Mouse (Mus musculus) embryonic facial prominence, embryonic 10.5 days (tissue): ENCODE results near the gene Igtp. TPM values are rescaled to one million over a fixed set of nuclear protein-coding genes. Genes with fewer than 3 reads are reported as not detected.

Source experiments
- DNase-seq: peaks from one replicate; pipeline ENCODE4 v3.0.0-alpha.2; 2017; ENCODE audit warnings: low spot score
- H3K27ac ChIP-seq: fragments of 300-500 bp; sonication (generic); replicated peaks from 2 replicates; pipeline ENCODE4 v1.5.1; 2016; ENCODE audit warnings: mild to moderate bottlenecking
- H3K27me3 ChIP-seq: fragments of 300-500 bp; sonication (generic); replicated peaks from 2 replicates; pipeline ENCODE4 v1.6.1; 2016; ENCODE audit warnings: low read depth, mild to moderate bottlenecking; ENCODE audit not compliant: poor library complexity, severe bottlenecking
- H3K36me3 ChIP-seq: fragments of 300-500 bp; sonication (generic); replicated peaks from 2 replicates; pipeline ENCODE4 v1.6.1; 2016; ENCODE audit warnings: mild to moderate bottlenecking, moderate library complexity
- H3K4me1 ChIP-seq: fragments of 300-500 bp; sonication (generic); 2 replicates; pipeline ENCODE4 v1.6.1; 2016
- H3K4me3 ChIP-seq: fragments of 300-500 bp; sonication (generic); 2 replicates; pipeline ENCODE4 v1.5.1; 2016; ENCODE audit warnings: mild to moderate bottlenecking, moderate library complexity
- H3K9me3 ChIP-seq: fragments of 300-500 bp; sonication (generic); 2 replicates; pipeline ENCODE4 v1.6.1; 2016; ENCODE audit warnings: mild to moderate bottlenecking
- WGBS: fragments of 180-500 bp; shearing (Covaris S2); methylation state at CpG from one replicate; pipeline ENCODE4 v1.1.7; 2016; 5-methylcytosine and 5-hydroxymethylcytosine counted together
- polyA plus RNA-seq: library from polyadenylated mRNA; unstranded; fragments of >200 nt; fragmentation: Nextera tagmentation; extraction: Ambion mirVana; gene quantifications from 2 replicates; pipeline ENCODE4 v1.2.1, GENCODE M21; 2016

Igtp gene
- polyA plus RNA-seq, 1 experiment from 2014 or later: 2.1 TPM

- Histone ChIP-seq H3K36me3 (no peaks in the 10 kb centered on the region), H3K9me3 (no peaks in the 10 kb centered on the region), H3K4me1 (no peaks in the 10 kb centered on the region), H3K27ac (no peak overlapping the region), H3K27me3 (no peaks in the 10 kb centered on the region; the same call in 1 of the 2 replicates), H3K4me3 (no peak overlapping the region)
- DNase-seq: no peak
- 52% methylated on average over 4 of the region's 4 CpGs for WGBS
Measured at GRCm38 (mm10) chr11:58247294-58247693, 47.9 kb downstream of the Igtp start.

- no peaks in the 10 kb centered on the region for H3K4me1 ChIP-seq
- 85% methylated on average over 7 of the region's 7 CpGs for WGBS
- no peaks in the 10 kb centered on the region for H3K27me3 ChIP-seq
- DNase-seq: no peak
- no peak overlapping the region for H3K4me3 ChIP-seq
- H3K36me3 ChIP-seq: no peaks in the 10 kb centered on the region
- no peak overlapping the region for H3K27ac ChIP-seq
- no peaks in the 10 kb centered on the region for H3K9me3 ChIP-seq
Measured at GRCm38 (mm10) chr11:58249203-58249981, 50.0 kb downstream of the Igtp start.

GRCm38 (mm10) chr11:58250550-58250949 lies 51.2 kb downstream of the Igtp start:
- Histone ChIP-seq H3K4me3 (no peak overlapping the region), H3K9me3 (no peaks in the 10 kb centered on the region), H3K27ac (no peak overlapping the region), H3K36me3 (no peaks in the 10 kb centered on the region), H3K27me3 (no peaks in the 10 kb centered on the region), H3K4me1 (no peaks in the 10 kb centered on the region)
- no peak for DNase-seq
- WGBS: 83% methylated on average over 5 of the region's 5 CpGs

- 89% methylated on average over 3 of the region's 3 CpGs for WGBS
- Histone ChIP-seq H3K27me3 (no peaks in the 10 kb centered on the region), H3K4me3 (no peak overlapping the region), H3K4me1 (no peaks in the 10 kb centered on the region), H3K9me3 (no peaks in the 10 kb centered on the region), H3K36me3 (no peaks in the 10 kb centered on the region), H3K27ac (no peak overlapping the region)
- no peak for DNase-seq
Measured at GRCm38 (mm10) chr11:58254411-58254810, 55.1 kb downstream of the Igtp start.

Other genes with a start within 250 kb of the Igtp start
- gene Larp1, start 190.5 kb upstream of the Igtp start, polyA plus RNA-seq: 17.2 and 18.6 TPM in 2 replicates
- not detected in 2 replicates for gene Gm12248, start 106.4 kb upstream of the Igtp start, polyA plus RNA-seq
- gene Cnot8, start 95.4 kb upstream of the Igtp start, polyA plus RNA-seq: 105 and 107 TPM in 2 replicates
- 39.6 and 40.5 TPM in 2 replicates for gene Gemin5, start 31.0 kb upstream of the Igtp start, polyA plus RNA-seq
- 143 and 146 TPM in 2 replicates for gene Mrpl22, start 27.9 kb upstream of the Igtp start, polyA plus RNA-seq
- 0.54 and 0.58 TPM in 2 replicates for gene Irgm2, start 62 bp downstream of the Igtp start, polyA plus RNA-seq
- 0.06 TPM in 1 of 2 replicates, not detected in the other for gene 4930438A08Rik, start 75.2 kb downstream of the Igtp start, polyA plus RNA-seq
- gene Zfp692, start 107.5 kb downstream of the Igtp start, polyA plus RNA-seq: 27.7 and 29.7 TPM in 2 replicates
- 24.7 and 27.1 TPM in 2 replicates for gene Zfp672, start 130.8 kb downstream of the Igtp start, polyA plus RNA-seq
- 40.7 and 44.3 TPM in 2 replicates for gene Sh3bp5l, start 131.2 kb downstream of the Igtp start, polyA plus RNA-seq
- gene Lypd8, start 179.5 kb downstream of the Igtp start, polyA plus RNA-seq: not detected in 2 replicates
- not detected in 2 replicates for gene 1810065E05Rik, start 221.6 kb downstream of the Igtp start, polyA plus RNA-seq
- not detected in 2 replicates for gene Gm12253, start 233.0 kb downstream of the Igtp start, polyA plus RNA-seq